In the genomic region with DNA sequence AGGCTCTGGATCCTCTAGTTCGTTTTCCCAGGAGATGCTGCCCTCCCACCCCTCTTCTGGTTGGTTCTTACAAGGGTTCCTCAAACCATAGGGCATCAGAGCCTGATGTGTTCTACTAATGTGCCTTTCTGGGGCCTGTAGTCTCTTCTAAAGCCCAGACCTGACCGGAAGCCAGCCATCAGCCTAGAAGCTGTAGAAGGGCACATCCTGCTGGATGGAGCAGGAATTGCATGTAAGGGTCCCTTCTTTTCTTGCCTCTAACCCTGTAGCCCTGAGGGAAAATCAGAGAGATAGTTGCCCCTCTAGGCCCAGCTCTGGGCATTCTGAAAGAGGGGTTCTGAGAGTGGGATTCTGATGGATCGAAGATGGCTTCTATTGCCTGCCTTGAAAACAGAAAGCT, we compare ENCODE assay signal across 11 mouse cellular contexts.
DNase-seq lines count a peak whose midpoint lies in the region; ATAC-seq and TF ChIP-seq lines count a peak whose summit lies in the region.
"Had no signal": no experiment of that assay in that cellular context is flagged by ENCODE, and none has a peak within 500 bp of the region (broad histone marks: within the 10 kb centered on the region; RNA-seq: fewer than 3 reads in every experiment).

No protein-coding gene starts in this region.

- H3K27ac ChIP-seq in ES-Bruce4 (ENCODE audit: insufficient read depth, low read length), result no peak overlapping the region
- H3K27ac ChIP-seq in small intestine, adult 2 months (ENCODE audit: insufficient read depth, low read depth, low read length), result no peak overlapping the region
- H3K27ac ChIP-seq in kidney, embryonic 16.5 days (ENCODE audit: low read length), result no peak overlapping the region
- H3K27ac ChIP-seq: macrophage had no signal

- TF ChIP-seq CTCF in lung, adult 2 months (IDR thresholded peaks at IDR 0.05; ENCODE audit: insufficient read depth, low read length), result peak; percentile 41
- TF ChIP-seq CTCF in ES-Bruce4 (IDR thresholded peaks at IDR 0.05; ENCODE audit: low read depth, low read length), result peak; percentile 57
- peak; percentile 41; the same call in 1 of the 2 replicates for TF ChIP-seq CTCF in brain, embryonic 14.5 days (IDR thresholded peaks at IDR 0.05; ENCODE audit: borderline replicate concordance, extremely low read depth, insufficient read depth, insufficient read length)
- peak; percentile 45; the same call in 1 of the 2 replicates for TF ChIP-seq CTCF in small intestine, adult 2 months (IDR thresholded peaks at IDR 0.05; ENCODE audit: extremely low read depth, insufficient read length, insufficient replicate concordance, low read depth, low read length)

- no peak overlapping the region for H3K4me2 ChIP-seq in kidney, embryonic 16.5 days (replicated peaks; ENCODE audit: low read depth, low read length)

- no peak overlapping the region for H3K4me3 ChIP-seq in lung, adult 2 months (replicated peaks; ENCODE audit: extremely low read depth, low read depth, low read length)
- no peak overlapping the region for H3K4me3 ChIP-seq in ES-Bruce4 (ENCODE audit: low read depth, low read length)
- no peak overlapping the region for H3K4me3 ChIP-seq in small intestine, adult 2 months (ENCODE audit: low read depth, low read length)
- H3K4me3 ChIP-seq in kidney, embryonic 16.5 days (ENCODE audit: low read length), result no peak overlapping the region

- H3K27me3 ChIP-seq in ES-Bruce4 (ENCODE audit: control insufficient read depth, insufficient read depth, low read length, poor library complexity, severe bottlenecking), result no peaks in the 10 kb centered on the region
- H3K27me3 ChIP-seq in small intestine, adult 2 months (ENCODE audit: control insufficient read depth, insufficient read depth, low read length), result no peaks in the 10 kb centered on the region
- no peaks in the 10 kb centered on the region for H3K27me3 ChIP-seq in kidney, embryonic 16.5 days (ENCODE audit: insufficient read depth, low read length)

- no peaks in the 10 kb centered on the region for H3K4me1 ChIP-seq in lung, adult 2 months (ENCODE audit: control insufficient read depth, insufficient read depth, low read length)
- no peaks in the 10 kb centered on the region for H3K4me1 ChIP-seq in ES-Bruce4 (ENCODE audit: control insufficient read depth, insufficient read depth, low read length)
- no peaks in the 10 kb centered on the region for H3K4me1 ChIP-seq in small intestine, adult 2 months (ENCODE audit: control insufficient read depth, insufficient read depth, insufficient read length, low read length)
- H3K4me1 ChIP-seq in kidney, embryonic 16.5 days (ENCODE audit: insufficient read depth, low read length), result no peaks in the 10 kb centered on the region

- no peak for DNase-seq in lung, adult 2 months
- DNase-seq in lung, postnatal 25 days (ENCODE audit: low spot score), result no peak
- DNase-seq in brain, embryonic 14.5 days (ENCODE audit: low read depth), result no peak
- no peak for DNase-seq in gastrocnemius, adult 18-20 months (ENCODE audit: low spot score)
- DNase-seq in layer of hippocampus, adult 11-12 months (ENCODE audit: low spot score), result no peak
- DNase-seq: adrenal gland, postnatal 25 days; forebrain, postnatal 0 days had no signal

- H3K9me3 ChIP-seq in ES-Bruce4 (replicated peaks; ENCODE audit: control insufficient read depth, insufficient read depth, low read length, poor library complexity, severe bottlenecking), result no peaks in the 10 kb centered on the region
- no peaks in the 10 kb centered on the region for H3K9me3 ChIP-seq in kidney, embryonic 16.5 days (ENCODE audit: low read length)

- no peak for TF ChIP-seq EP300 in ES-Bruce4 (IDR thresholded peaks at IDR 0.05; ENCODE audit: insufficient read depth, low read depth, low read length)

- no peak overlapping the region for H3K9ac ChIP-seq in ES-Bruce4 (ENCODE audit: low read depth, poor library complexity, severe bottlenecking)
- no peak overlapping the region for H3K9ac ChIP-seq in kidney, embryonic 16.5 days (replicated peaks; ENCODE audit: low read length)
- H3K9ac ChIP-seq: forebrain, postnatal 0 days had no signal

- no peak for TF ChIP-seq POLR2A in lung, adult 2 months (IDR thresholded peaks at IDR 0.05; ENCODE audit: borderline replicate concordance, extremely low read depth, low read depth, low read length)
- no peak for TF ChIP-seq POLR2A in ES-Bruce4 (IDR thresholded peaks at IDR 0.05; ENCODE audit: insufficient read depth, low read length)
- TF ChIP-seq POLR2A in brain, embryonic 14.5 days (IDR thresholded peaks at IDR 0.05; ENCODE audit: borderline replicate concordance, extremely low read depth, insufficient read depth, insufficient read length, poor library complexity, severe bottlenecking), result no peak
- no peak for TF ChIP-seq POLR2A in small intestine, adult 2 months (IDR thresholded peaks at IDR 0.05; ENCODE audit: low read depth, low read length)

- H3K36me3 ChIP-seq in ES-Bruce4 (ENCODE audit: control insufficient read depth, insufficient read depth, low read length, poor library complexity, severe bottlenecking), result no peaks in the 10 kb centered on the region
- no peaks in the 10 kb centered on the region for H3K36me3 ChIP-seq in small intestine, adult 2 months (ENCODE audit: control insufficient read depth, insufficient read depth, low read length)
- no peaks in the 10 kb centered on the region for H3K36me3 ChIP-seq in kidney, embryonic 16.5 days (ENCODE audit: insufficient read depth, low read length)

- WGBS in lung, adult 2 months, result 80% methylated on average over 3 of the region's 3 CpGs
- WGBS in small intestine, adult 2 months, result 91% methylated on average over 3 of the region's 3 CpGs
- 91% methylated on average over 3 of the region's 3 CpGs for WGBS in kidney, embryonic 16.5 days

- ATAC-seq in kidney, embryonic 16.5 days (ENCODE audit: low FRiP score, low TSS enrichment), result no peak
- ATAC-seq: forebrain, postnatal 0 days had no signal
